Mouse (Mus musculus) cerebellum, adult 2 months (tissue): Measurements from ENCODE around the gene Bfsp2.

ENCODE experiments used
- CTCF ChIP-seq: fragments of 200-500 bp; IDR thresholded peaks from 2 replicates; pipeline ENCODE4 v1.5.1; 2011; ENCODE audit warnings: low read depth, mild to moderate bottlenecking, control low read depth, low read length, moderate library complexity, borderline replicate concordance; ENCODE audit not compliant: insufficient read depth
- POLR2A ChIP-seq: fragments of 200-500 bp; IDR thresholded peaks from 2 replicates; pipeline ENCODE4 v1.6.1; 2011; ENCODE audit warnings: low read length, control low read depth, borderline replicate concordance; ENCODE audit not compliant: insufficient read depth

GRCm38 (mm10) chr9:103403331-103403973 is 76.8 kb downstream of the Bfsp2 start:
- TF ChIP-seq CTCF (no peak), POLR2A (no peak)
